Mouse (Mus musculus) natural killer cell, adult 2 months (primary cell): ENCODE measurements around the gene Sarnp.
"Not testable (repeated sequence)": the region's sequence is repeated elsewhere in the genome, so short reads cannot be mapped to it uniquely, and the experiment has no call there.

Source experiments
- DNase-seq, 2 experiments: peaks; one replicate each; pipeline ENCODE4 v3.0.0; 2022; ENCODE audit warnings: low spot score in 2 of 2

The Sarnp gene

GRCm38 (mm10) chr10:128821358-128822056 lies 4.4 kb downstream of the Sarnp start, which contains the start of gene Ormdl2:
Gene Ormdl2, minus strand, starts transcription at chr10:128821645.
- peak; percentile 98 for DNase-seq

GRCm38 (mm10) chr10:128822135-128822534 lies 5.0 kb downstream of the Sarnp start:
- DNase-seq, result no peak

GRCm38 (mm10) chr10:128823087-128823486 lies 6.0 kb downstream of the Sarnp start:
- DNase-seq, result not testable (repeated sequence)

GRCm38 (mm10) chr10:128823821-128824220 lies 6.7 kb downstream of the Sarnp start:
- no peak for DNase-seq

GRCm38 (mm10) chr10:128837400-128837799 lies 20.3 kb downstream of the Sarnp start:
- DNase-seq, result no peak

- DNase-seq, result no peak
Measured at GRCm38 (mm10) chr10:128839434-128839833, 22.3 kb downstream of the Sarnp start.

GRCm38 (mm10) chr10:128840612-128841011 lies 23.5 kb downstream of the Sarnp start:
- DNase-seq, result no peak

- DNase-seq, result no peak
Measured at GRCm38 (mm10) chr10:128843260-128843659, 26.1 kb downstream of the Sarnp start.

- no peak for DNase-seq
Measured at GRCm38 (mm10) chr10:128845516-128845915, 28.4 kb downstream of the Sarnp start.

GRCm38 (mm10) chr10:128846664-128847063 lies 29.5 kb downstream of the Sarnp start:
- no peak for DNase-seq

GRCm38 (mm10) chr10:128848426-128848825 lies 31.3 kb downstream of the Sarnp start:
- no peak for DNase-seq

GRCm38 (mm10) chr10:128850339-128850738 lies 33.2 kb downstream of the Sarnp start:
- DNase-seq, result no peak

GRCm38 (mm10) chr10:128861176-128861575 lies 44.0 kb downstream of the Sarnp start:
- DNase-seq, result peak in 1 of 2 experiments; percentile 2

GRCm38 (mm10) chr10:128866042-128866441 lies 48.9 kb downstream of the Sarnp start:
- DNase-seq, result no peak

- DNase-seq, result no peak
Measured at GRCm38 (mm10) chr10:128866518-128866917, 49.4 kb downstream of the Sarnp start.

- no peak for DNase-seq
Measured at GRCm38 (mm10) chr10:128870341-128870740, 53.2 kb downstream of the Sarnp start.

GRCm38 (mm10) chr10:128878291-128878690 lies 61.2 kb downstream of the Sarnp start:
- no peak for DNase-seq

GRCm38 (mm10) chr10:128878811-128879210 lies 61.7 kb downstream of the Sarnp start:
- DNase-seq, result no peak

GRCm38 (mm10) chr10:128882067-128882466 lies 64.9 kb downstream of the Sarnp start:
- DNase-seq, result no peak

- DNase-seq, result no peak
Measured at GRCm38 (mm10) chr10:128888941-128889827, 72.1 kb downstream of the Sarnp start.

- no peak for DNase-seq
Measured at GRCm38 (mm10) chr10:128889846-128890245, 72.7 kb downstream of the Sarnp start.

GRCm38 (mm10) chr10:128890383-128891295 lies 73.5 kb downstream of the Sarnp start:
- DNase-seq, result no peak
